Comparison of ENCODE assay signal across 26 mouse cellular contexts in genomic region chr13:103980414-103980813, GRCm38 (mm10).
DNase-seq lines count a peak whose midpoint lies in the region; ATAC-seq lines count a peak whose summit lies in the region.
"Had no signal": no experiment of that assay in that cellular context is flagged by ENCODE, and none has a peak within 500 bp of the region (broad histone marks: within the 10 kb centered on the region; RNA-seq: fewer than 3 reads in every experiment).

No protein-coding gene starts in this region.

- H3K27me3 ChIP-seq in lung, embryonic 16.5 days (ENCODE audit: control insufficient read depth, insufficient read depth, low read depth, low read length) = no peaks in the 10 kb centered on the region
- no peaks in the 10 kb centered on the region for H3K27me3 ChIP-seq in embryonic facial prominence, embryonic 10.5 days (replicated peaks; ENCODE audit: low read depth, poor library complexity, severe bottlenecking)
- H3K27me3 ChIP-seq: forebrain, embryonic 13.5 days; heart, embryonic 13.5 days had no signal

- H3K4me3 ChIP-seq in lung, embryonic 16.5 days (ENCODE audit: low read length) = no peak overlapping the region
- no peak overlapping the region for H3K4me3 ChIP-seq in embryonic facial prominence, embryonic 10.5 days
- H3K4me3 ChIP-seq: forebrain, embryonic 10.5 days; forebrain, embryonic 13.5 days; gastrocnemius, adult 2 months; heart, adult 2 months; heart, embryonic 10.5 days; heart, embryonic 13.5 days had no signal

- H3K9me3 ChIP-seq in lung, embryonic 16.5 days (ENCODE audit: control insufficient read depth, low read length) = peaks cover 6% of the 10 kb centered on the region; the same call in 1 of the 2 replicates
- H3K9me3 ChIP-seq in embryonic facial prominence, embryonic 10.5 days = 0 out of 2 replicates have a peak, but pooled peaks cover 2% of the 10 kb centered on the region
- H3K9me3 ChIP-seq: forebrain, embryonic 10.5 days; heart, embryonic 10.5 days had no signal

- peak; percentile 36 for DNase-seq in heart, adult 11 months
- DNase-seq in heart, adult 18-20 months = no peak
- DNase-seq in lung, postnatal 4 days = no peak
- peak; percentile 14 for DNase-seq in lung, postnatal 14 days
- no peak for DNase-seq in testis, postnatal 10 days (ENCODE audit: low spot score)
- DNase-seq in embryonic facial prominence, embryonic 10.5 days (ENCODE audit: low spot score) = no peak
- DNase-seq: adrenal gland, adult 8-10 months; adrenal gland, postnatal 25 days; cerebellum, adult 11-12 months; cerebellum, adult 8-10 months; cerebellum, postnatal 10 days; cerebellum, postnatal 36 days; embryo, embryonic 11 days; gastrocnemius, adult 2 months; gastrocnemius, postnatal 14 days; heart, adult 2 months; heart, postnatal 14 days; heart, postnatal 4 days had no signal

- H3K9ac ChIP-seq in lung, embryonic 16.5 days (ENCODE audit: low read length) = no peak overlapping the region
- H3K9ac ChIP-seq: forebrain, embryonic 13.5 days; heart, embryonic 13.5 days; hindbrain, embryonic 14.5 days had no signal

- 0 out of 2 replicates have a peak, but pooled peaks have one; percentile 34 for ATAC-seq in lung, embryonic 16.5 days (ENCODE audit: low read depth)
- ATAC-seq: activated CD4-positive, CD25-positive, alpha-beta regulatory T cell, adult 4 months; forebrain, embryonic 13.5 days; forebrain, embryonic 16.5 days had no signal

- H3K4me1 ChIP-seq in lung, embryonic 16.5 days (replicated peaks; ENCODE audit: control insufficient read depth, insufficient read depth, low read length) = peaks cover 11% of the 10 kb centered on the region; the same call in 1 of the 2 replicates
- H3K4me1 ChIP-seq in embryonic facial prominence, embryonic 10.5 days = 0 out of 2 replicates have a peak, but pooled peaks cover 5% of the 10 kb centered on the region
- H3K4me1 ChIP-seq: forebrain, embryonic 10.5 days; forebrain, embryonic 13.5 days had no signal

- H3K36me3 ChIP-seq in lung, embryonic 16.5 days (ENCODE audit: control insufficient read depth, insufficient read depth, low read length) = no peaks in the 10 kb centered on the region
- no peaks in the 10 kb centered on the region for H3K36me3 ChIP-seq in embryonic facial prominence, embryonic 10.5 days (replicated peaks)
- H3K36me3 ChIP-seq: forebrain, embryonic 10.5 days; heart, embryonic 13.5 days had no signal

- no peak overlapping the region for H3K27ac ChIP-seq in lung, embryonic 16.5 days (ENCODE audit: low read length)
- H3K27ac ChIP-seq in embryonic facial prominence, embryonic 10.5 days (replicated peaks) = no peak overlapping the region
- H3K27ac ChIP-seq: forebrain, embryonic 10.5 days; forebrain, embryonic 13.5 days; gastrocnemius, adult 2 months; heart, adult 2 months; heart, embryonic 10.5 days; heart, embryonic 13.5 days; hindbrain, embryonic 14.5 days had no signal

- WGBS in lung, embryonic 16.5 days = 73% methylated on average over 5 of the region's 5 CpGs
- 89% methylated on average over 5 of the region's 5 CpGs for WGBS in embryonic facial prominence, embryonic 10.5 days

- H3K4me2 ChIP-seq in lung, embryonic 16.5 days (ENCODE audit: low read depth, low read length) = no peak overlapping the region
- H3K4me2 ChIP-seq: forebrain, embryonic 13.5 days; heart, embryonic 13.5 days; hindbrain, embryonic 14.5 days had no signal

Comparison
In these comparisons a context has a peak if more than half of its experiments do, and no peak if none do; other contexts are left out.
1. DNase-seq: peak in heart, adult 11 months (single experiment) and lung, postnatal 14 days (single experiment); none in heart, adult 18-20 months (0 of 2), lung, postnatal 4 days (0 of 2), testis, postnatal 10 days (single experiment) and embryonic facial prominence, embryonic 10.5 days (single experiment).